Mouse (Mus musculus): ENCODE data around the gene Gja5. TPM values are rescaled to one million over a fixed set of nuclear protein-coding genes. Genes with fewer than 3 reads are reported as not detected.

Gja5 gene
- 7.7 and 8.2 TPM in 2 replicates for polyA plus RNA-seq (2014; fragmentation: Nextera tagmentation; extraction: Ambion mirVana)

DNA sequence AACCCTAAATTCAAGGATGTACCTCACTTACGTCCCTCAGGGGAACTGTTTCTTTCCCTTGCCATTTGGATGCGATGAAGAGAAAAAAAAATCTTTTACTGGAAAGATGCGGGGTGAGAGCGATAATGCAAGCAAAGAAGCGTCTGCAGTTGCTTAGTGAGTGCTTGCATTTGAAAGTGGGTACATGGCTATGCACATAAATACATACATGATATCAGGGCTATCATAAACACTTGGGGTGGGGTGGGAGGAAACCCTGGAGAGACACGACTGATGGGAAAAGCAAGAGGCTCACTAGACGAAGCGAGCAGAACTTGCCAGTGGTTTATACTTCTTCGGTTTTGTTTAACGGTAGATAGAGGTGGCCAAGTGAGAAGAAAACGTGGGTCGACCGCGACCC, at the start of gene Gja5:
Gja5 (plus strand) TSS at position 301 of the 400 bp plus-strand sequence.
- H3K4me3 ChIP-seq (ENCODE audit: low read depth, low read length): peak within 1 kb of the TSS; percentile 89
- peaks cover 6% of the 10 kb centered on the region for H3K4me1 ChIP-seq (ENCODE audit: control insufficient read depth, insufficient read depth, low read length)
- 14% methylated on average over 14 of the region's 14 CpGs for WGBS
- peak within 1 kb of the TSS; percentile 83 for H3K4me2 ChIP-seq (ENCODE audit: low read depth, low read length)
- ATAC-seq (ENCODE audit: low read depth) (no peak), DNase-seq (ENCODE audit: low spot score) (no peak)
- H3K36me3 ChIP-seq (ENCODE audit: control insufficient read depth, insufficient read depth, low read length): no peaks in the 10 kb centered on the region
- no peak within 1 kb of the TSS for H3K27ac ChIP-seq (replicated peaks; ENCODE audit: low read depth, low read length)
- peak within 1 kb of the TSS; percentile 91 for H3K9ac ChIP-seq (ENCODE audit: low read depth, low read length)
- H3K9me3 ChIP-seq (ENCODE audit: control insufficient read depth, low read length): no peaks in the 10 kb centered on the region
- no peaks in the 10 kb centered on the region for H3K27me3 ChIP-seq (replicated peaks; ENCODE audit: control insufficient read depth, insufficient read depth, low read length)

DNA sequence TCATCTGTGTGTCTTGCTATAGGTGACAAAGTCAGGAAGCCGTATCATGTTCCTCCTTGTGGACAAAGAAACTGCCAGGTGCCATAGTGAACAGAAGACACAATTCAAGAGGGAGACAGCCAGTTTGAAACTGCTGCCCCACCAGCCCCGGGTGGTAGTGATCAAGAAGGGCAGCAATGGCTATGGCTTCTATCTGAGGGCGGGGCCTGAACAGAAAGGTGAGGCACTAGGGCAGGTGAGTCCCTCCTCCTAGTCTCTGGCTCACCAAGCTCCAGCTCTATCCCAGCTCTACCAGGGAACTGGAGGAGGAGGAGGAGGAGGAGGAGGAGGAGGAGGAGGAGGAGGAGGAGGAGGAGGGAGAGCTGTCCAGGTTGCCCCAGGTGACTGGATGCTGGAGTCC, 48.7 kb upstream of the Gja5 start:
- Histone ChIP-seq H3K4me1 (ENCODE audit: control insufficient read depth, insufficient read depth, low read length) (no peaks in the 10 kb centered on the region), H3K4me3 (ENCODE audit: low read depth, low read length) (no peak overlapping the region), H3K9ac (ENCODE audit: low read depth, low read length) (no peak overlapping the region), H3K4me2 (ENCODE audit: low read depth, low read length) (no peak overlapping the region), H3K36me3 (ENCODE audit: control insufficient read depth, insufficient read depth, low read length) (no peaks in the 10 kb centered on the region), H3K27me3 (replicated peaks; ENCODE audit: control insufficient read depth, insufficient read depth, low read length) (no peaks in the 10 kb centered on the region), H3K9me3 (ENCODE audit: control insufficient read depth, low read length) (no peaks in the 10 kb centered on the region), H3K27ac (replicated peaks; ENCODE audit: low read depth, low read length) (no peak overlapping the region)
- no peak for ATAC-seq (ENCODE audit: low read depth)
- DNase-seq (ENCODE audit: low spot score): no peak
- 84% methylated on average over 3 of the region's 3 CpGs for WGBS

GRCm38 (mm10) chr3:96860498-96860897, 44.0 kb upstream of the Gja5 start:
- Histone ChIP-seq H3K27ac (replicated peaks; ENCODE audit: low read depth, low read length) (no peak overlapping the region), H3K27me3 (replicated peaks; ENCODE audit: control insufficient read depth, insufficient read depth, low read length) (no peaks in the 10 kb centered on the region), H3K9ac (ENCODE audit: low read depth, low read length) (no peak overlapping the region), H3K9me3 (ENCODE audit: control insufficient read depth, low read length) (no peaks in the 10 kb centered on the region), H3K4me1 (ENCODE audit: control insufficient read depth, insufficient read depth, low read length) (no peaks in the 10 kb centered on the region), H3K4me3 (ENCODE audit: low read depth, low read length) (no peak overlapping the region), H3K36me3 (ENCODE audit: control insufficient read depth, insufficient read depth, low read length) (no peaks in the 10 kb centered on the region), H3K4me2 (ENCODE audit: low read depth, low read length) (no peak overlapping the region)
- ATAC-seq (ENCODE audit: low read depth) (no peak), DNase-seq (ENCODE audit: low spot score) (no peak)
- WGBS: 87% methylated on average over 5 of the region's 5 CpGs

DNA sequence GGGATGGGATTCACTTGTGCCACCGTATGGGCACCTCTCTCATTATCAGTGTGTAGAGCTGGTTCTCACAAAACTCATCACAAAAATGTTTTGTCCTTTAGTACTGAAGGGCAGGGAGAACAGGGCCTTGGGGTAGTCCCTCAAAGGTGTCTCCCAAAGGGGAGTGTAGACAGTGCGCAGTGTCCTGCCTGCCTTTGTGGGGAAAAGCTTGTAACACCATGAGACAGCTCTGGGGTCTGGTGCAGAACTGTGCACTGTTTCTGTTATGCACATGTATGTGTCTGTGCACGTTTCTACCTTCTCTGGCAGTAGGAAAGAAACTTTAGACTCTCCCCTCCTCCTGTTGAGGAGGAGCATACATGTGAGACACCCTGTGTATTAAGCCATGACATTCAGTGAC, 36.6 kb upstream of the Gja5 start:
- ATAC-seq (ENCODE audit: low read depth) (no peak), DNase-seq (ENCODE audit: low spot score) (no peak)
- no peak overlapping the region for H3K4me3 ChIP-seq (ENCODE audit: low read depth, low read length)
- H3K4me2 ChIP-seq (ENCODE audit: low read depth, low read length): no peak overlapping the region
- H3K4me1 ChIP-seq (ENCODE audit: control insufficient read depth, insufficient read depth, low read length): no peaks in the 10 kb centered on the region
- H3K9me3 ChIP-seq (ENCODE audit: control insufficient read depth, low read length): no peaks in the 10 kb centered on the region
- H3K36me3 ChIP-seq (ENCODE audit: control insufficient read depth, insufficient read depth, low read length): peaks cover 49% of the 10 kb centered on the region
- no peak overlapping the region for H3K9ac ChIP-seq (ENCODE audit: low read depth, low read length)
- H3K27ac ChIP-seq (replicated peaks; ENCODE audit: low read depth, low read length): no peak overlapping the region
- WGBS: 93% methylated on average over 3 of the region's 3 CpGs
- H3K27me3 ChIP-seq (replicated peaks; ENCODE audit: control insufficient read depth, insufficient read depth, low read length): no peaks in the 10 kb centered on the region

GRCm38 (mm10) chr3:96868566-96868965, 35.9 kb upstream of the Gja5 start:
- no peaks in the 10 kb centered on the region for H3K27me3 ChIP-seq (replicated peaks; ENCODE audit: control insufficient read depth, insufficient read depth, low read length)
- peaks cover 56% of the 10 kb centered on the region for H3K36me3 ChIP-seq (ENCODE audit: control insufficient read depth, insufficient read depth, low read length)
- H3K4me1 ChIP-seq (ENCODE audit: control insufficient read depth, insufficient read depth, low read length): no peaks in the 10 kb centered on the region
- DNase-seq (ENCODE audit: low spot score): no peak
- no peak overlapping the region for H3K27ac ChIP-seq (replicated peaks; ENCODE audit: low read depth, low read length)
- no peak overlapping the region for H3K9ac ChIP-seq (ENCODE audit: low read depth, low read length)
- no peak for ATAC-seq (ENCODE audit: low read depth)
- no peaks in the 10 kb centered on the region for H3K9me3 ChIP-seq (ENCODE audit: control insufficient read depth, low read length)
- H3K4me2 ChIP-seq (ENCODE audit: low read depth, low read length): no peak overlapping the region
- H3K4me3 ChIP-seq (ENCODE audit: low read depth, low read length): no peak overlapping the region
- 90% methylated on average over 8 of the region's 8 CpGs for WGBS

DNA sequence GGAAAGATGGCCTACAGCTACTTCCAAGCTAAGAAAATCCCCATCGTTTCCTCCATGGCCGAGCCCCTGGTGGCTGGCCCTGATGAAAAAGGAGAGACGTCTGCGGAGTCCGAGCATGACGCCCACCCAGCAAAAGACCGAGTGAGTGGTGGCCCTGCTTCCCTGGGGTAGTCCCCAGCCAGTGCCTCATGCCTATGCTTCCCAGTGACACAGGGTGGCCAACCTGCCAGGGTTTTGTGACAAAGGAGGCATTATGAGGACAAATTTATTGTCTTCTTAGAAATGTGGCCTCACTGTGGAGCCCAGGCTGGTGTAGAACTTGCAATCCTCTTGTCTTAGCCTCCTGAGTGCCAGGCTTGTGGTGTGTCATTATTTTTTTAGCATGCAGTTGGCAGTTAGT, 35.4 kb upstream of the Gja5 start:
- 94% methylated on average over 7 of the region's 7 CpGs for WGBS
- Histone ChIP-seq H3K9ac (ENCODE audit: low read depth, low read length) (no peak overlapping the region), H3K9me3 (ENCODE audit: control insufficient read depth, low read length) (no peaks in the 10 kb centered on the region), H3K27me3 (replicated peaks; ENCODE audit: control insufficient read depth, insufficient read depth, low read length) (no peaks in the 10 kb centered on the region), H3K4me3 (ENCODE audit: low read depth, low read length) (no peak overlapping the region), H3K36me3 (ENCODE audit: control insufficient read depth, insufficient read depth, low read length) (peaks cover 60% of the 10 kb centered on the region), H3K4me2 (ENCODE audit: low read depth, low read length) (no peak overlapping the region), H3K27ac (replicated peaks; ENCODE audit: low read depth, low read length) (no peak overlapping the region), H3K4me1 (ENCODE audit: control insufficient read depth, insufficient read depth, low read length) (no peaks in the 10 kb centered on the region)
- ATAC-seq (ENCODE audit: low read depth) (no peak), DNase-seq (ENCODE audit: low spot score) (no peak)

DNA sequence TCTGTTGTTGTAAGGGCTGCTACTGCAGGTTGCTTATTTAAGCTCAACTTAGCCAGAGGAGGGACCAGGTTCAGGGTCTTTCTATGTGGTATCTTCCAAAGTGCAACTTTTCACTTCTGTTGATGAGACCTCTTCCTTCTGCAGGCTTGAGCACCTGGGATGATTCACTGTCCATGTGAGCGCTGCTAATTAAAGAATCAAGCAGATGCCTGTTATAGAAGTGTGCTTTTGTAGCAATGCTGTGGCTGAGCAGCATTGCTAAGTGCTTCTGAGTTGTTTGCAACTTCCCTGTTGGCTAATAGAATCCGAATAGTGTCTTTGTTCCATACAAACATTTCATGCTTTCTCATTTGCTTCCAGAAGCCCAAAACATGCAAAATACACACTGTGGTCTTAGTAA, 34.2 kb upstream of the Gja5 start:
- H3K4me2 ChIP-seq (ENCODE audit: low read depth, low read length): no peak overlapping the region
- no peaks in the 10 kb centered on the region for H3K9me3 ChIP-seq (ENCODE audit: control insufficient read depth, low read length)
- DNase-seq (ENCODE audit: low spot score): no peak
- WGBS: 86% methylated on average over 2 of the region's 2 CpGs
- no peaks in the 10 kb centered on the region for H3K4me1 ChIP-seq (ENCODE audit: control insufficient read depth, insufficient read depth, low read length)
- H3K27me3 ChIP-seq (replicated peaks; ENCODE audit: control insufficient read depth, insufficient read depth, low read length): no peaks in the 10 kb centered on the region
- H3K27ac ChIP-seq (replicated peaks; ENCODE audit: low read depth, low read length): no peak overlapping the region
- ATAC-seq (ENCODE audit: low read depth): no peak
- H3K36me3 ChIP-seq (ENCODE audit: control insufficient read depth, insufficient read depth, low read length): peaks cover 69% of the 10 kb centered on the region
- H3K9ac ChIP-seq (ENCODE audit: low read depth, low read length): no peak overlapping the region
- no peak overlapping the region for H3K4me3 ChIP-seq (ENCODE audit: low read depth, low read length)

DNA sequence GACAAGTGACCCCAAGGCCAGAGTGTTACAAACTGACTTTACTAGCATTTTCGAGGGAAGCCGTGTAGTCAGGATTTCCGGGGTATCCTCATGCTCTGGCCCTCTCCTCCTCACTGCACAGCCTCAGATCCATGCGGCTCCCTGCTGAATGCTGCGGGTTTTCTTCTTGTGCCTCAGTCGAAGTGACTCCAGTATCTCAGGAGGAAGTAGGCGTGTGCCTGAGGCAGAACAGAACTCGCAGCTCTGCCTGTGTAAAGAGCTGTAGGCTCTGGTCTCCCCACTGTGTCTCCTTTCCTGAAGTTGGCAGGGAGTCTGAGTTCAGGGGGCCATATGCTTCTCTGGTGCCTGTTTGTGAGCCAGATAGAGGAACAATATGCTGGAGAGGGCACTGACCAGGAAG, 33.4 kb upstream of the Gja5 start:
- no peak overlapping the region for H3K9ac ChIP-seq (ENCODE audit: low read depth, low read length)
- H3K4me1 ChIP-seq (ENCODE audit: control insufficient read depth, insufficient read depth, low read length): no peaks in the 10 kb centered on the region
- no peak overlapping the region for H3K4me2 ChIP-seq (ENCODE audit: low read depth, low read length)
- WGBS: 76% methylated on average over 8 of the region's 8 CpGs
- ATAC-seq (ENCODE audit: low read depth) (no peak), DNase-seq (ENCODE audit: low spot score) (no peak)
- no peaks in the 10 kb centered on the region for H3K27me3 ChIP-seq (replicated peaks; ENCODE audit: control insufficient read depth, insufficient read depth, low read length)
- H3K9me3 ChIP-seq (ENCODE audit: control insufficient read depth, low read length): no peaks in the 10 kb centered on the region
- no peak overlapping the region for H3K4me3 ChIP-seq (ENCODE audit: low read depth, low read length)
- H3K36me3 ChIP-seq (ENCODE audit: control insufficient read depth, insufficient read depth, low read length): peaks cover 75% of the 10 kb centered on the region
- no peak overlapping the region for H3K27ac ChIP-seq (replicated peaks; ENCODE audit: low read depth, low read length)

DNA sequence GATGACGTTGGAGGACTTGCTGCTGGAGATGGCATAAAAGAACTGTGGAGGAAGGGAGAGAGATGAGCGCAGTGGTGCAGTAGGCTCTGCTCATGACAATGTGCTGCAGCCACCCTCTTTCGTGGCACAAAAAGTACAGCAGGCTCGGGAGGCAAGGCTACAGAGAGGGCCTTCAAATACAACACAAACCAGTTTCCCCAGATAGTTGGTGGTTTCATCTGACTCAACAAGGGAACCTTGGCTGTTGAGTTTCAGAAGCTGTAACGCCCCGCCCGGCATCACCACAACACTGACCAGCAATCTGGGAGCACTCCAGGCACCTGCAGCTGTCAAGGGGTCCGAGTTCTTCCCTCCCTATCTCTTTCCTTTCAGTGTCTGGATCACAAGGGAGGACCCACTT, 32.0 kb upstream of the Gja5 start:
- Histone ChIP-seq H3K9me3 (ENCODE audit: control insufficient read depth, low read length) (no peaks in the 10 kb centered on the region), H3K36me3 (ENCODE audit: control insufficient read depth, insufficient read depth, low read length) (peaks cover 87% of the 10 kb centered on the region), H3K9ac (ENCODE audit: low read depth, low read length) (no peak overlapping the region), H3K4me2 (ENCODE audit: low read depth, low read length) (no peak overlapping the region), H3K4me3 (ENCODE audit: low read depth, low read length) (no peak overlapping the region), H3K27ac (replicated peaks; ENCODE audit: low read depth, low read length) (no peak overlapping the region), H3K27me3 (replicated peaks; ENCODE audit: control insufficient read depth, insufficient read depth, low read length) (no peaks in the 10 kb centered on the region), H3K4me1 (ENCODE audit: control insufficient read depth, insufficient read depth, low read length) (no peaks in the 10 kb centered on the region)
- no peak for ATAC-seq (ENCODE audit: low read depth)
- 94% methylated on average over 8 of the region's 8 CpGs for WGBS
- DNase-seq (ENCODE audit: low spot score): no peak
